Mouse (Mus musculus) midbrain, postnatal 0 days (tissue): Measurements from ENCODE around the gene Ggt6. TPM values are rescaled to one million over a fixed set of nuclear protein-coding genes. Genes with fewer than 3 reads are reported as not detected.

ENCODE experiments used
- ATAC-seq: fragments of 200-750 bp; cut with Nextera tagmentation; 2 replicates; pipeline ENCODE4 v1.8.0; 2017; ENCODE audit warnings: moderate number of reproducible peaks, mild to moderate bottlenecking, moderate TSS enrichment, moderate library complexity; ENCODE audit not compliant: low FRiP score
- DNase-seq: peaks from one replicate; pipeline ENCODE4 v3.0.0-alpha.2; 2015; ENCODE audit warnings: low spot score
- H3K27ac ChIP-seq: fragments of 300-500 bp; sonication (generic); 2 replicates; pipeline ENCODE4 v1.5.1; 2014; ENCODE audit warnings: low read depth, mild to moderate bottlenecking, low read length, mixed read lengths
- H3K27me3 ChIP-seq: fragments of 300-500 bp; sonication (generic); 2 replicates; pipeline ENCODE4 v1.6.1; 2014; ENCODE audit warnings: low read length, control low read depth, mixed read lengths; ENCODE audit not compliant: insufficient read depth
- H3K36me3 ChIP-seq: fragments of 300-500 bp; sonication (generic); 2 replicates; pipeline ENCODE4 v1.6.1; 2014; ENCODE audit warnings: low read length, control low read depth, mixed read lengths; ENCODE audit not compliant: insufficient read depth
- H3K4me1 ChIP-seq: fragments of 300-500 bp; sonication (generic); 2 replicates; pipeline ENCODE4 v1.6.1; 2014; ENCODE audit warnings: mild to moderate bottlenecking, control low read depth, antibody characterized with exemption, low read length, mixed read lengths; ENCODE audit not compliant: insufficient read depth
- H3K4me2 ChIP-seq: fragments of 300-500 bp; sonication (generic); 2 replicates; pipeline ENCODE4 v1.6.1; 2014; ENCODE audit warnings: low read depth, mild to moderate bottlenecking, low read length, mixed read lengths; ENCODE audit not compliant: poor library complexity, severe bottlenecking
- H3K4me3 ChIP-seq: fragments of 300-500 bp; sonication (generic); 2 replicates; pipeline ENCODE4 v1.5.1; 2014; ENCODE audit warnings: low read depth, mild to moderate bottlenecking, low read length, moderate library complexity
- H3K9ac ChIP-seq: fragments of 300-500 bp; sonication (generic); replicated peaks from 2 replicates; pipeline ENCODE4 v1.6.1; 2014; ENCODE audit warnings: mild to moderate bottlenecking, low read length, moderate library complexity, mixed read lengths; ENCODE audit not compliant: poor library complexity, severe bottlenecking
- H3K9me3 ChIP-seq: fragments of 300-500 bp; sonication (generic); 2 replicates; pipeline ENCODE4 v1.6.1; 2016; ENCODE audit warnings: low read length, control low read depth
- CTCF ChIP-seq: IDR thresholded peaks from 2 replicates; pipeline ENCODE4 v1.5.1; 2016; ENCODE audit warnings: antibody characterized with exemption, mild to moderate bottlenecking
- WGBS: fragments of 180-500 bp; shearing (Covaris S2); extraction: QIAGEN DNeasy Blood & Tissue Kit; methylation state at CpG from one replicate; pipeline ENCODE4 v1.1.7; 2014; 5-methylcytosine and 5-hydroxymethylcytosine counted together
- polyA plus RNA-seq: library from polyadenylated mRNA; unstranded; fragments of >200 nt; fragmentation: Nextera tagmentation; extraction: Ambion mirVana; gene quantifications from 2 replicates; pipeline ENCODE4 v1.2.1, GENCODE M21; 2015
- total RNA-seq: library from RNA; depleted of rRNA; stranded (reverse); fragments of >200 nt; gene quantifications from 2 replicates; pipeline ENCODE4 v1.2.3, GENCODE M21; 2014

Gene Ggt6
- total and polyA plus RNA-seq, 2 experiments from 2014 or later: 1.4 TPM; not detected in 1

GRCm38 (mm10) chr11:72419006-72419405 is 16.3 kb upstream of the Ggt6 start:
- Histone ChIP-seq H3K4me2 (no peak overlapping the region), H3K27me3 (no peaks in the 10 kb centered on the region), H3K4me3 (no peak overlapping the region), H3K4me1 (no peaks in the 10 kb centered on the region), H3K9me3 (no peaks in the 10 kb centered on the region), H3K9ac (no peak overlapping the region), H3K36me3 (no peaks in the 10 kb centered on the region), H3K27ac (no peak overlapping the region)
- TF ChIP-seq CTCF: no peak
- 86% methylated on average over 6 of the region's 6 CpGs for WGBS
- DNase-seq (no peak), ATAC-seq (no peak)

GRCm38 (mm10) chr11:72420460-72421122 is 14.7 kb upstream of the Ggt6 start:
- TF ChIP-seq CTCF: no peak
- no peaks in the 10 kb centered on the region for H3K9me3 ChIP-seq
- no peaks in the 10 kb centered on the region for H3K36me3 ChIP-seq
- no peak overlapping the region for H3K4me2 ChIP-seq
- no peak overlapping the region for H3K27ac ChIP-seq
- no peaks in the 10 kb centered on the region for H3K27me3 ChIP-seq
- no peak for DNase-seq
- 85% methylated on average over 6 of the region's 6 CpGs for WGBS
- no peak overlapping the region for H3K4me3 ChIP-seq
- ATAC-seq: no peak
- H3K4me1 ChIP-seq: no peaks in the 10 kb centered on the region
- H3K9ac ChIP-seq: no peak overlapping the region

GRCm38 (mm10) chr11:72421518-72422278 is 13.6 kb upstream of the Ggt6 start:
- Histone ChIP-seq H3K4me2 (no peak overlapping the region), H3K9me3 (no peaks in the 10 kb centered on the region), H3K4me3 (no peak overlapping the region), H3K36me3 (no peaks in the 10 kb centered on the region), H3K27ac (no peak overlapping the region), H3K4me1 (no peaks in the 10 kb centered on the region), H3K9ac (no peak overlapping the region), H3K27me3 (no peaks in the 10 kb centered on the region)
- 94% methylated on average over 11 of the region's 11 CpGs for WGBS
- no peak for DNase-seq
- ATAC-seq: no peak
- TF ChIP-seq CTCF: no peak

GRCm38 (mm10) chr11:72423686-72424085 is 11.6 kb upstream of the Ggt6 start:
- 82% methylated on average over 4 of the region's 4 CpGs for WGBS
- H3K9ac ChIP-seq: no peak overlapping the region
- no peak overlapping the region for H3K4me3 ChIP-seq
- H3K4me1 ChIP-seq: no peaks in the 10 kb centered on the region
- no peak for TF ChIP-seq CTCF
- no peaks in the 10 kb centered on the region for H3K36me3 ChIP-seq
- no peak overlapping the region for H3K4me2 ChIP-seq
- H3K27me3 ChIP-seq: no peaks in the 10 kb centered on the region
- ATAC-seq (no peak), DNase-seq (no peak)
- no peak overlapping the region for H3K27ac ChIP-seq
- H3K9me3 ChIP-seq: 0 out of 2 replicates have a peak, but pooled peaks cover 3% of the 10 kb centered on the region

GRCm38 (mm10) chr11:72425201-72425600 is 10.1 kb upstream of the Ggt6 start:
- DNase-seq: no peak
- H3K4me1 ChIP-seq: no peaks in the 10 kb centered on the region
- no peak overlapping the region for H3K4me3 ChIP-seq
- H3K27ac ChIP-seq: no peak overlapping the region
- H3K36me3 ChIP-seq: no peaks in the 10 kb centered on the region
- H3K27me3 ChIP-seq: no peaks in the 10 kb centered on the region
- H3K9me3 ChIP-seq: 0 out of 2 replicates have a peak, but pooled peaks cover 3% of the 10 kb centered on the region
- no peak overlapping the region for H3K9ac ChIP-seq
- H3K4me2 ChIP-seq: no peak overlapping the region
- TF ChIP-seq CTCF: no peak
- ATAC-seq: no peak

- no peak overlapping the region for H3K4me2 ChIP-seq
- no peaks in the 10 kb centered on the region for H3K27me3 ChIP-seq
- H3K9ac ChIP-seq: no peak overlapping the region
- no peak overlapping the region for H3K4me3 ChIP-seq
- no peak for DNase-seq
- no peaks in the 10 kb centered on the region for H3K4me1 ChIP-seq
- TF ChIP-seq CTCF: peak; percentile 58
- ATAC-seq: no peak
- H3K36me3 ChIP-seq: no peaks in the 10 kb centered on the region
- H3K27ac ChIP-seq: no peak overlapping the region
- H3K9me3 ChIP-seq: 0 out of 2 replicates have a peak, but pooled peaks cover 3% of the 10 kb centered on the region
Observed at GRCm38 (mm10) chr11:72426884-72427283, 8.4 kb upstream of the Ggt6 start.
